Mouse (Mus musculus): ENCODE results near the gene Tmem266.

The Tmem266 gene

GRCm38 (mm10) chr9:55404256-55404655 is 77.5 kb downstream of the Tmem266 start:
- no peak for DNase-seq (ENCODE audit: low spot score)

DNA sequence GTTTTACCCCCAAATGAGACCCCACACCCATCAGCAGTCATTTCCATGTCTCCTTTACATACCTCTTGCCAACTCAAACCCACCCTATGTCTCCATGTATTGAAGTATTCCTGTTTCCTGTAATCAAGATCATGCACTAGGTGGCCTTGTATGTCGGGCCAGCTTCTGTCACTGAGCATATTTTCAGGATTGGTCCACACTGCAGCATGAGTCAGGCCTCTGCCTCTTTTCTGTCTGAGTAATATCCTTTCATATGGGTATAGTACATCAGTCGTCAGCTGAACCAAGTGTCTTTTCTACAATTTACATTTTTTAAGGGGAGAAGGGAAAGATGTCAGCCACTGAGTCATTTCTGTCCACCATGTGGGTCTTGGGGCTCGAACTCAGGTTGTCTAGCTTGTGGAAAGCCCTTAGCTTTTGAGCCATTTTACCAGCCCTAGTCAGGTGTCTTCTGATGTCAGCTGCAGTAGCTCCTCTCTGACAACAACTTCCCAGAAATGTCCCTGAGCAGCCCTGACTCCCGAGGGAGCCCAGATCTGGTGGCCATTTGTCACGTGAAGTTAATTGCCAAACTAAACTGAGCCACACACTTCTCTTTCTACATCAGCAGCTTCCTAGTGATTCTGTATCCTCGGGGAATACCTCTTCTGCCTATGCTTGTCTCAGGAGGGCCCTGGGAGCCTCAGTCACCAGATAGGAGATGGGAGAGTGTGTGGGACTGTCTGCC is 78.4 kb downstream of the Tmem266 start:
- no peak for DNase-seq (ENCODE audit: low spot score)

DNA sequence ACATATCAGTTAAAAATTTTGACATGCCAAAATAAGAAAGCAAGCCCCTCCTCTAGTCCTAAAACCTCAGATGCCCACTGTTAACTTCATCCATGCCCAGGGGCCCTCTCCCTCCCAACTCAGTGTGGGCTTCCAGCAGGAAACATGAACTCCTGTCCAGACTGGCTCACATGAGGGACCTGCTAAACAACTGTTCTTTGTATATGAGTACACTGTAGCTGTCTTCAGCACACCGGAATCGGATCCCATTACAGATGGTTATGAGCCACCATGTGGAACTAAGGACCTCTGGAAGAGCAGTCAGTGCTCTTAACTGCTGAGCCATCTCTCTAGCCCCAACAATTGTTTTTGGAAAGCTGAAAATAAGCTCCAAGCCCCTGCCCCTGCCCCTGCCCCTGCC is 80.1 kb downstream of the Tmem266 start:
- DNase-seq (ENCODE audit: low spot score) = no peak

DNA sequence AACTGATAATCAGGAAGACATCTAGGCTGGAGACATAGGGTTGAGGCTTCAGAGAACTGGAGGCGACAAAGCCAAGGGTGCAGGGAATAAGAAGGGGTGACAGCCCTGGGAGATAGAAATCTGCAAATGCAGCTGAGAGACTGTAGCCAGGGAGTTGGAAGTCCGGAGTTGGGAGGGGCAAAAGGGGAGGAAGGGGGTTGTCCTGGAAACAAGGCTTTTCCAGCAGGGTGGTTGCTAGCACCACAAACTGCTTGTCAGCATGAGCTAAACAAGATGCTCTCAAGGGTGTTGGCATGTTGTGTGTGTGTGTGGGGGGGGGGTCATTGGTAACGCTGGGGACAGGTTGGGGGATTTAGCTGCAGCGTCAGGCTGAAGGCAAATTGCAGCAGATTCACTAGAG is 82.1 kb downstream of the Tmem266 start:
- DNase-seq (ENCODE audit: low spot score) = no peak

DNA sequence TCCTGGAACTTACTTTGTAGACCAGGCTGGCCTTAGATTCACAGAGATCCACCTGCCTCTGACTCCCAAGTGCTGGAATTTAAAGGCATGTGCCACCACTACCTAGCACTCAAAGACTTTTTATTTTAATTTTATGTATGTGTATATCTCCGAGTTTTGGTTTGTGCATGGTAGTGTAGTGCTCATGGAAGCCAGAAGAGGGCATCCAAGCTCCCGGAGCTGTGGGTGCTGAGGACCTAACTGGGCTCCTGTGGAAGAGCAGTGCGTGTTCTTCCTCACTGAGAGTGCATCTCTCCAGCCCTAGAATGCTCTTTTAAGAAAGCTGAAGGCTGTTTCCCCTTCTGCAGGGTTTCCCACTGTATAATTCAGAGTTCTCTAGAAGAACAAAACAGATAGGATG is 83.1 kb downstream of the Tmem266 start:
- no peak for DNase-seq (ENCODE audit: low spot score)

DNA sequence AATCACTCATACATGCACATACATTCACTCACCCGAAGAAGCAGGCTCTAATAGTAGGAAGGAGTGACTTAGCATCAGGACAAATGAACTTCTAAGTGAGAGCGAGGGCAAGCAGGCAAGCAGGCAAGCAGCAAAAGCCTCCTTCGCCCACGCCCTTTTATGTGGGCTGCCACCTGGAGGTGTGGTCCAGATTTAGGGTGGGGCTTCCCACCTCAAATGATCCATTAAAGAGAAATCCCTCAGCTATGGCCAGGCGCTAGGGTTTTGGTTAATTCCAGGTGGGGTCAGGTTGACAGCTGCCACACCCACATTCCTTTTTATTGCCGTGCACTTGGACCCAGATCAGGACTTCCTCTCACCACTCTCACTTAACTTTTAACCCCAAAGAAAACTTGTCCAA is 83.7 kb downstream of the Tmem266 start:
- DNase-seq (ENCODE audit: low spot score) = no peak

DNA sequence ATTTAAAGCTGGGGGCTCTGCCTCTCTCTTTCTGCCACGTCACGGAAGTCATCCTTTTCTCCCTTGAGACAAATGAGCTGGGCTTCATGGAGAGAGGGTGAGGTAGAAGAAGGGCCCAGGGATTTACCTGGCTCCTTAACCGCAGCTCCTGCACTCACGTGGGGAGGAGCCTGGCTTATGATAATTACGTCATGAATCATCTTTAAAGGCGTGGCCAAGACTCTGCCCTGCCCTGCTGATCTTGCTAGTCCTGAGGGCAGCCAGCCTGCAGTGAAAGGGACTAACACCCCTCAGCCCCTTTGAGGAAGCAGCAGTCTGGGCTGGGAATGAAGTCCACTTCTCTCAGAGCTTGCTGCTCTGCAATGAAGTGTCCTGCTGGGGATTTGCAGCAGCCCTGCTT is 84.4 kb downstream of the Tmem266 start:
- DNase-seq (ENCODE audit: low spot score) = no peak

GRCm38 (mm10) chr9:55421786-55422185 is 95.1 kb downstream of the Tmem266 start:
- DNase-seq (ENCODE audit: low spot score) = no peak

GRCm38 (mm10) chr9:55423451-55424424 is 97.0 kb downstream of the Tmem266 start:
- DNase-seq (ENCODE audit: low spot score) = no peak

DNA sequence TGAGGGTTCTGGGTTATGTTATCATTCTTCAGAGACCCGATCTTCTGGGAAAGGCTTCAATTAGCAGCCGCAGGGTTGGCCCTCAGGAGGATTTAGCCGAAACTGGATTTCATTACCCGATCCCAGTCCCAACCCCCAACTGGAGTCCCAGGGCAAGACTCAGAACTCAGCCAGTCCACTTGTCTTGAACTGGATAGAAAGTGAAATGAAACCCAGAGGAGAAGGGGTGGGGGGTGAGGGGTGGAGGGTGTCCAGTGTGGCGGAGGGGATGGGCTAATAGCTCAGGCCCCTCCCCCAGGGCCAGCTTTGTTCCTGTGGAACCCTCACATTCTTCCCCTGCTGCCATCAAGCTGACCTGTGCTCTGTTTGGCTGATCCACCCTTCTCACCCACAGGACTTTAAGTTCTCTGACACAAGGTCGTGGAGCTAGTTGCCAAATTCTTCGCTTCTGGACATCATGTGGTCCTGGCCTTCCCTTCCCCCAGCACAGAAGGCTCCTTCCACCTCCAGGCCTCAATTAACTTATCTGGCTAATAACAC is 98.6 kb downstream of the Tmem266 start:
- no peak for DNase-seq (ENCODE audit: low spot score)

DNA sequence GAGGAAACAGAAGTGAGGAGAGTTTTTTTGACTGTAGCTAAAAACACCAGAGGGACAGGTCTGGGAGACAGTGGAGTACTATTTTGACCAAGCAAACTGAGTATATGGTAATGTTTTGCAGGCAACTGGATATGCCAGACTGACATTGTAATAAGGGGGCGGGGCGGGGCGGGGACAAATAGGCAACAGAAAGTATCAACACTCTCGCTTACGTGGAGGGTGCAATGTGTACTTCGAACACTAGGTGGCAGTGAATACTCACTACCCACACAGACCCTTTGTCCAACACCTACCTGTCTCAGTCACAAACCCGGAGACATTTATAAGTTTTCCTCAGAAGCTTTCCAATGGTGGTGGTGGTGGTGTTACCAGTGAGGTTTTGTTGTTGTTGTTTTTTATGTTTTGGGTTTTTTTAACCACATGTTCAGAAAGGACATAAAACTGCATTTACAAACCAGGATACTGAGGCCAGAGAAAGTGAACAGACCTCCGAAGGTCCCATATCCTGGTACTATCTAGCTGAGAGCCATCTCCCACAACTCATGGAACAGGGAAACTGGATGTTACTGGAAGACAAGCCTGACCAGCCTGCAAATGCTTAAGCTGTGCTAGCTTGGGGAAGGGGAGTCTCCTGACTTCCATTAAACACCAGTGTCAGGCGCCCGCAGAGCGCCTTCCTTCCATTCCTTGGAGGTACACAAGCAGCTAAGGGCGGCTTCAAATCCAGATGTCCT is 102.7 kb downstream of the Tmem266 start:
- peak; percentile 22 for DNase-seq (ENCODE audit: low spot score)

GRCm38 (mm10) chr9:55430133-55430532 is 103.4 kb downstream of the Tmem266 start:
- no peak for DNase-seq (ENCODE audit: low spot score)

DNA sequence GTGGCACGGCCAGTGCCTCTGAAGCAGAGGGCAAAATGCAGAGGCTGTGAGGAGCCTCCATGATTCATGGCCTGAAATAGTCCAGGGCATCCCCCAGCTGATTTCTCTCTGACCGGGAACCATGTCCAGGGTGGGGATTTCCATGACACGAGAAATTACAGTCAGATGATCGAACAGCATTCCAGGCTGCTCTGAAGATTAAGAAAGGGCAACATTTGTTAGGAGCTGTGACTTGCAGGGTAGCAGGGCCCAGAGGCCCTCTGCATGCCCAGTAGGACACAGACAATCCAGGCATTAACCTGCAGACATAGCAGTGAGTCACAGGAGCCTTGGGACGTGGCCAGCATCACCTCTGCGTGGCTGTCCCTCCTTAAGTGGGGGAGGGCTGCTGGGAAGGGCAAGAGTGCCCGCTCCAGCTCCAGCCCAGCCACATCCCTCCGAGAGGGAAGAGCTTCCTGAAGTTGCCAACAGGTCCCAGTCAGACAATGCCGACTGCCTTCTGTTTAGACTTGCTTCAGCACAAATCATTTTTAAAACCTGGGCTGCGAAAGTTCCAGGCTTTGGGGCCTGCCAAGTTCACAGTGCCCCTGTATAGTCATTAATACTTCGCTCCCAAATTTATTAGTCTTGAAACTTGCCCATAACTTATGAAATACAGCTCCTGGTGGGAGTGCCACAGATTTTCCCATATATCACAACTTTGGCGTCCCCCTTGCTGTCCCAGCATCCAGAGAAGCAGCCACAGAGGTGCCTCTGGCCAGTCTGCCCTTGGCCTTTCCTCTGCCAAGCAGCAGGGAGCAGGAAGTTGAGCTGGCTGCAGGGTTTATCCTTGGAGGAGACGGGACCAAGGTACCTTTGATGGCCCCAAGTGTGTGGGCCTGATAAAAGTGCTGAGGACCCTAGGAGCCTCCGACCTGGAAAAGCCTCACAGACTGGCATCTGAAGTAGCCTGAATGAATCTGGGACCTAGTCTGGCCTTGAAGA is 105.9 kb downstream of the Tmem266 start:
- DNase-seq (ENCODE audit: low spot score) = no peak

- DNase-seq (ENCODE audit: low spot score) = no peak
Measured at GRCm38 (mm10) chr9:55433875-55434274, 107.2 kb downstream of the Tmem266 start.

DNA sequence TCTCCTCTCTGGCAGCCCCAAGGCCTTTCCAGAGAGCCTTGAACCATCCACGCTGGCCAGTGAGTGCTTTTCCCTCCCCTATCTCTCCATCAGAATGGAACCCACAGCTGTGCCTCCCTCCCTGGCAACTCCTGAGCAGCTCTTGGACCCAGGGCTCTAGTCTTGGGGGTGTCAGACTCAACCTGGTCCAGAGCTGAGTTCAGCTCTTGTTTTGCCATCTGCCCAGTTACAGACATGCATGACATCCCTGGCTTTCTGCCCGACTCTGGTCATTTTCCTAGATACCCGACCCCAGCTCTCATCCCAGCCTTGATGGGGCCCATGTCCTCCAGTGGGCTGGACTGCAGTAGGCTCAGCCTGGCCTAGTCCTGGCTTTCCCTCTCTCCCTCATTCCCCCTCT is 111.7 kb downstream of the Tmem266 start:
- DNase-seq (ENCODE audit: low spot score) = no peak

GRCm38 (mm10) chr9:55439206-55439780 is 112.6 kb downstream of the Tmem266 start:
- no peak for DNase-seq (ENCODE audit: low spot score)

GRCm38 (mm10) chr9:55447509-55447908 is 120.8 kb downstream of the Tmem266 start:
- DNase-seq (ENCODE audit: low spot score) = no peak

GRCm38 (mm10) chr9:55449108-55449507 is 122.4 kb downstream of the Tmem266 start:
- no peak for DNase-seq (ENCODE audit: low spot score)

GRCm38 (mm10) chr9:55450035-55450434 is 123.3 kb downstream of the Tmem266 start:
- no peak for DNase-seq (ENCODE audit: low spot score)

- no peak for DNase-seq (ENCODE audit: low spot score)
Measured at GRCm38 (mm10) chr9:55451426-55451825, 124.7 kb downstream of the Tmem266 start.

DNA sequence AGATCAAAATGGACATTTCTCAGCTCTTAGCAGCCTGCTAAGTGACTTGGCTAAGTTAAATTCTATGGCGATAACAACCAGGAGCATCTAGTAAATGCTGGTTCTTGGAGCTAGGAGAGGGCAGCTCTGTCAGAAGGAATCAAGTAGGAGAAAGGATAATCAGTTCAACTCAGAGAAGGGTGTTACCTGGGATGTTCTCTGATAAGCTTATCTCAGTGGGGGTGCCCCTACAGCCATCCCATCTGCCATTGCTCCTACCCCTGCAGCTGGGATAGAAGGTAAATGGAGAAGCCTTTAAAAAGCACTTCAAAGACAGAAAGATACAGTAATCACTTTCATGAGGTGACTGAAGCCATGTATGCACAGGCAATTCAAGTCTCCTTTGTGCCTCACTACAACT is 126.2 kb downstream of the Tmem266 start:
- no peak for DNase-seq (ENCODE audit: low spot score)
